Mouse (Mus musculus) E14TG2a.4 (cell line): Measurements from ENCODE around the gene Spdl1.

Source experiments
- CTCF ChIP-seq: conservative IDR thresholded peaks from 2 replicates; pipeline ENCODE4 v1.5.1; 2014; ENCODE audit warnings: low read length
- NANOG ChIP-seq: IDR thresholded peaks from 2 replicates; pipeline ENCODE4 v1.6.1; 2014; ENCODE audit warnings: borderline replicate concordance, low read length, mixed read lengths

- no peak for TF ChIP-seq CTCF
- no peak for TF ChIP-seq NANOG
Observed at GRCm38 (mm10) chr11:34784864-34785263, 48.6 kb downstream of the Spdl1 start.
